Mouse (Mus musculus) megakaryocyte, embryonic 14.5 days (primary cell): ENCODE measurements around the gene Cc2d1a.

Experiments
- FLI1 ChIP-seq: IDR thresholded peaks from 2 replicates; pipeline ENCODE4 v1.6.1; 2012; ENCODE audit warnings: low read length, inconsistent platforms, mixed read lengths
- GATA1 ChIP-seq: IDR thresholded peaks from 3 replicates; pipeline ENCODE4 v1.6.1; 2012; ENCODE audit warnings: mixed read lengths, low read length, inconsistent platforms, borderline replicate concordance

- TF ChIP-seq GATA1 (no peak), FLI1 (no peak)
Measured at GRCm38 (mm10) chr8:84192555-84192954, 44.8 kb upstream of the Cc2d1a start.
